Mouse (Mus musculus) G1E (cell line): ENCODE measurements around the gene Polr2e.

Source experiments
- CTCF ChIP-seq: IDR thresholded peaks from 2 replicates; pipeline ENCODE4 v1.5.1; 2012; ENCODE audit warnings: low read depth, low read length, inconsistent platforms, mixed read lengths
- GATA1 ChIP-seq: IDR thresholded peaks from 2 replicates; pipeline ENCODE4 v1.6.1; 2012; ENCODE audit warnings: borderline replicate concordance, low read length, inconsistent platforms, mixed read lengths
- GATA2 ChIP-seq: IDR thresholded peaks from 2 replicates; pipeline ENCODE4 v1.6.1; 2012; ENCODE audit warnings: low read depth, low read length, inconsistent platforms, borderline replicate concordance
- POLR2AphosphoS5 ChIP-seq: IDR thresholded peaks from 2 replicates; pipeline ENCODE4 v1.6.1; 2012; ENCODE audit warnings: low read depth, low read length, inconsistent platforms; ENCODE audit not compliant: insufficient replicate concordance
- TAL1 ChIP-seq: conservative IDR thresholded peaks from 2 replicates; pipeline ENCODE4 v1.6.1; 2012; ENCODE audit warnings: low read depth, low read length, inconsistent platforms, mixed read lengths

DNA sequence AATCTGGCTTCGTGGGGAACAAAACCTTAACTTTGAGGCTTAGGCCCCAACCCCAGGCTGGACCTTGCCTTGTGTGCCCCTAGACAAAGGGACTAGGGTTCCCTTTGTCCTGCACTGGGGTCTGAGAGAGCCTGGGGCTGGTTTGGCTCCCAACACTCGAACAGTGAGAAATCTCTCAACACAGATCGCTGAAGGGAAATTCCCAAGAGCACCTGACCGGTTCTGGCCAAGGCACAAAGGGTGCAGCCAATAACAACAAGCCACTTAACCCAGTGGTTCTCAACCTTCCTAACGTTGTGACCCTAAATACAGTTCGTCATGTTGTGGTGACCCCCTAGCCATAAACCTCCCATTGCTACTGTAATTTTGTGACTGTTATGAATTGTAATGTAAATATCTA, 10.6 kb upstream of the Polr2e start:
- TF ChIP-seq CTCF (no peak), GATA1 (no peak), TAL1 (no peak), POLR2AphosphoS5 (no peak), GATA2 (no peak)
